Mouse (Mus musculus) CH12.LX (cell line): ENCODE data around the gene Mrtfa.

Source experiments
- MAZ ChIP-seq: IDR thresholded peaks from 2 replicates; pipeline ENCODE4 v1.6.1; 2012; ENCODE audit warnings: low read depth, mild to moderate bottlenecking, inconsistent platforms, low read length, improper control_type of control experiment, moderate library complexity
- POLR2A ChIP-seq: IDR thresholded peaks from 2 replicates; pipeline ENCODE4 v1.6.1; 2011; ENCODE audit warnings: low read depth, mild to moderate bottlenecking, improper control_type of control experiment, low read length

- TF ChIP-seq POLR2A (no peak), MAZ (no peak)
Measured at GRCm38 (mm10) chr15:81120946-81121345, 69.6 kb downstream of the Mrtfa start.
